Mouse (Mus musculus): ENCODE data around the gene Stk39. TPM values are rescaled to one million over a fixed set of nuclear protein-coding genes. Genes with fewer than 3 reads are reported as not detected.

Stk39 gene
- polyA plus RNA-seq, 1 experiment from 2014 or later: 4.5 TPM

GRCm38 (mm10) chr2:68432834-68433233 is 39.2 kb downstream of the Stk39 start:
- no peak for ATAC-seq
- Histone ChIP-seq H3K9ac (ENCODE audit: low read depth, low read length) (no peak overlapping the region), H3K36me3 (ENCODE audit: control insufficient read depth, insufficient read depth, low read length) (no peaks in the 10 kb centered on the region), H3K9me3 (ENCODE audit: control insufficient read depth, low read length) (no peaks in the 10 kb centered on the region), H3K27me3 (replicated peaks; ENCODE audit: control insufficient read depth, insufficient read depth, low read length) (no peaks in the 10 kb centered on the region), H3K4me3 (ENCODE audit: low read length) (no peak overlapping the region), H3K27ac (ENCODE audit: low read length) (0 out of 2 replicates have a peak overlapping the region, but pooled peaks have one; percentile 7), H3K4me2 (ENCODE audit: low read depth, low read length) (no peak overlapping the region), H3K4me1 (ENCODE audit: control insufficient read depth, insufficient read depth, low read length) (peaks cover 28% of the 10 kb centered on the region)
- 53% methylated on average over 4 of the region's 4 CpGs for WGBS

DNA sequence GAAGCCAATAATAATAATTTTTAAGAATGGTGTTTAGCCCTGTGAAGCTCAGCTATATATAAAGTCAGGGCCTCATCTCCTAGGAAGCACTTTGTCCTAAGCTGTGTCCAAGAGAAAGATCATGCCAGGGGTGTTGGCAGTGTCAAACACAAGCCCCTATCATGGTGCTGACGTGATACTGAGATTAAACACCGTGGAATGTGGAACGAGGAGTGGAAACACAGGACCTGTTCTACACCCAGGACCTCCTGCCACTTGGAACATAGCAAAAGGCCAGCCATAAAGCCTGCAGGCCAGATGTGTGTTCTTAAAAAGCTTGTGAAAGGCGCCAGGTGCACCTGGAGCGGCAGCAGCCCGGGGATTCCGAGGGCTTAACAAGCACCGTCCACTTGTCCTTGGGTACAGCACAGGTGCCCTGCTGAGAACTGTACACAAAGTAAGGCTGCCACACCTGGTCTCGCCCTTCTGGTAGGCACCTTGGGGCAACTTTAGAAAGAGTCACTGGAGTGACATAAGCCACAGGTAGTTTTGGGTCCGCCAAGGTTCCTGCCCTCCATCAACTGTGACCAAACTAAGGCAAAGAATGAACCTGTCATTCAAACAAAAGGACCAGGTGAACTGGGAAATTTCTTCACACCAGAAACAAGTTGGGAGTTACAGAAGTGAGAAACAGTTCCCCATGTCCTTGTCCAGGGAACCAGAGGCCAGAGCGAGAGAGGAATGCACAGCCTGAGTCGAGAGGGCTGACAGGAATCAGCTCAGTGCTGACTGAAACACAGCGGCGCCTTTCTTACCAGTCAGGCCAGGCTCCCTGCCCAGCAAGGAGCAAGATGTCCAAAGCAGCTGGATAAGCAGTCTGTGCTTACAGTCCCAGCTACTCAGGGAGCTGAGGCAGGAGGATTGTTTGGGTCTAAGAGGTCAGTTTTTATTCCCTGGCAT is 40.8 kb downstream of the Stk39 start:
- Histone ChIP-seq H3K4me1 (ENCODE audit: control insufficient read depth, insufficient read depth, low read length) (peaks cover 23% of the 10 kb centered on the region), H3K9me3 (ENCODE audit: control insufficient read depth, low read length) (no peaks in the 10 kb centered on the region), H3K36me3 (ENCODE audit: control insufficient read depth, insufficient read depth, low read length) (no peaks in the 10 kb centered on the region), H3K4me3 (ENCODE audit: low read length) (no peak overlapping the region), H3K9ac (ENCODE audit: low read depth, low read length) (no peak overlapping the region), H3K27ac (ENCODE audit: low read length) (0 out of 2 replicates have a peak overlapping the region, but pooled peaks have one; percentile 12), H3K27me3 (replicated peaks; ENCODE audit: control insufficient read depth, insufficient read depth, low read length) (no peaks in the 10 kb centered on the region), H3K4me2 (ENCODE audit: low read depth, low read length) (no peak overlapping the region)
- WGBS: 73% methylated on average over 14 of the region's 14 CpGs
- peak; percentile 52 for ATAC-seq

- WGBS: 70% methylated on average over 5 of the region's 5 CpGs
- peaks cover 17% of the 10 kb centered on the region for H3K4me1 ChIP-seq (ENCODE audit: control insufficient read depth, insufficient read depth, low read length)
- no peaks in the 10 kb centered on the region for H3K9me3 ChIP-seq (ENCODE audit: control insufficient read depth, low read length)
- no peak overlapping the region for H3K27ac ChIP-seq (ENCODE audit: low read length)
- no peak overlapping the region for H3K4me3 ChIP-seq (ENCODE audit: low read length)
- H3K36me3 ChIP-seq (ENCODE audit: control insufficient read depth, insufficient read depth, low read length): no peaks in the 10 kb centered on the region
- no peaks in the 10 kb centered on the region for H3K27me3 ChIP-seq (replicated peaks; ENCODE audit: control insufficient read depth, insufficient read depth, low read length)
- peak; percentile 39; the same call in 1 of the 2 replicates for ATAC-seq
- H3K4me2 ChIP-seq (ENCODE audit: low read depth, low read length): no peak overlapping the region
- H3K9ac ChIP-seq (ENCODE audit: low read depth, low read length): no peak overlapping the region
These were observed 41.6 kb downstream of the Stk39 start for GRCm38 (mm10) chr2:68430493-68430892.

- Histone ChIP-seq H3K27me3 (replicated peaks; ENCODE audit: control insufficient read depth, insufficient read depth, low read length) (no peaks in the 10 kb centered on the region), H3K27ac (ENCODE audit: low read length) (no peak overlapping the region), H3K9ac (ENCODE audit: low read depth, low read length) (no peak overlapping the region), H3K4me2 (ENCODE audit: low read depth, low read length) (no peak overlapping the region), H3K4me1 (ENCODE audit: control insufficient read depth, insufficient read depth, low read length) (peaks cover 16% of the 10 kb centered on the region), H3K4me3 (ENCODE audit: low read length) (no peak overlapping the region), H3K36me3 (ENCODE audit: control insufficient read depth, insufficient read depth, low read length) (no peaks in the 10 kb centered on the region), H3K9me3 (ENCODE audit: control insufficient read depth, low read length) (no peaks in the 10 kb centered on the region)
- ATAC-seq: no peak
- WGBS: 81% methylated on average over 4 of the region's 4 CpGs
These were observed 42.6 kb downstream of the Stk39 start for GRCm38 (mm10) chr2:68429436-68429835.

- H3K36me3 ChIP-seq (ENCODE audit: control insufficient read depth, insufficient read depth, low read length): no peaks in the 10 kb centered on the region
- no peak overlapping the region for H3K4me3 ChIP-seq (ENCODE audit: low read length)
- H3K27ac ChIP-seq (ENCODE audit: low read length): no peak overlapping the region
- H3K9ac ChIP-seq (ENCODE audit: low read depth, low read length): no peak overlapping the region
- 65% methylated on average over 5 of the region's 5 CpGs for WGBS
- peaks cover 16% of the 10 kb centered on the region for H3K4me1 ChIP-seq (ENCODE audit: control insufficient read depth, insufficient read depth, low read length)
- H3K4me2 ChIP-seq (ENCODE audit: low read depth, low read length): no peak overlapping the region
- no peaks in the 10 kb centered on the region for H3K27me3 ChIP-seq (replicated peaks; ENCODE audit: control insufficient read depth, insufficient read depth, low read length)
- no peaks in the 10 kb centered on the region for H3K9me3 ChIP-seq (ENCODE audit: control insufficient read depth, low read length)
- no peak for ATAC-seq
These were observed 45.0 kb downstream of the Stk39 start for GRCm38 (mm10) chr2:68426977-68427577.

GRCm38 (mm10) chr2:68426074-68426473 is 46.0 kb downstream of the Stk39 start:
- no peak overlapping the region for H3K9ac ChIP-seq (ENCODE audit: low read depth, low read length)
- no peaks in the 10 kb centered on the region for H3K36me3 ChIP-seq (ENCODE audit: control insufficient read depth, insufficient read depth, low read length)
- WGBS: 72% methylated on average over 4 of the region's 4 CpGs
- peaks cover 18% of the 10 kb centered on the region for H3K4me1 ChIP-seq (ENCODE audit: control insufficient read depth, insufficient read depth, low read length)
- no peak overlapping the region for H3K27ac ChIP-seq (ENCODE audit: low read length)
- ATAC-seq: peak; percentile 62
- no peak overlapping the region for H3K4me3 ChIP-seq (ENCODE audit: low read length)
- no peaks in the 10 kb centered on the region for H3K9me3 ChIP-seq (ENCODE audit: control insufficient read depth, low read length)
- H3K4me2 ChIP-seq (ENCODE audit: low read depth, low read length): no peak overlapping the region
- H3K27me3 ChIP-seq (replicated peaks; ENCODE audit: control insufficient read depth, insufficient read depth, low read length): no peaks in the 10 kb centered on the region

GRCm38 (mm10) chr2:68421002-68421401 is 51.1 kb downstream of the Stk39 start:
- H3K9me3 ChIP-seq (ENCODE audit: control insufficient read depth, low read length): no peaks in the 10 kb centered on the region
- H3K4me1 ChIP-seq (ENCODE audit: control insufficient read depth, insufficient read depth, low read length): peaks cover 14% of the 10 kb centered on the region
- H3K9ac ChIP-seq (ENCODE audit: low read depth, low read length): peak overlapping the region; percentile 43; the same call in 1 of the 2 replicates
- no peaks in the 10 kb centered on the region for H3K27me3 ChIP-seq (replicated peaks; ENCODE audit: control insufficient read depth, insufficient read depth, low read length)
- 31% methylated on average over 6 of the region's 6 CpGs for whole genome bisulfite sequencing
- peak overlapping the region; percentile 22; the same call in 1 of the 2 replicates for H3K4me2 ChIP-seq (ENCODE audit: low read depth, low read length)
- no peak overlapping the region; the same call in 1 of the 2 replicates for H3K4me3 ChIP-seq (ENCODE audit: low read length)
- peak; percentile 93 for ATAC-seq
- no peaks in the 10 kb centered on the region for H3K36me3 ChIP-seq (ENCODE audit: control insufficient read depth, insufficient read depth, low read length)
- H3K27ac ChIP-seq (ENCODE audit: low read length): peak overlapping the region; percentile 72

GRCm38 (mm10) chr2:68420223-68420622 is 51.8 kb downstream of the Stk39 start:
- Histone ChIP-seq H3K4me1 (ENCODE audit: control insufficient read depth, insufficient read depth, low read length) (peaks cover 12% of the 10 kb centered on the region), H3K36me3 (ENCODE audit: control insufficient read depth, insufficient read depth, low read length) (no peaks in the 10 kb centered on the region), H3K27me3 (replicated peaks; ENCODE audit: control insufficient read depth, insufficient read depth, low read length) (no peaks in the 10 kb centered on the region), H3K4me2 (ENCODE audit: low read depth, low read length) (no peak overlapping the region), H3K27ac (ENCODE audit: low read length) (no peak overlapping the region), H3K9ac (ENCODE audit: low read depth, low read length) (no peak overlapping the region), H3K9me3 (ENCODE audit: control insufficient read depth, low read length) (no peaks in the 10 kb centered on the region), H3K4me3 (ENCODE audit: low read length) (no peak overlapping the region)
- WGBS: 71% methylated on average over 6 of the region's 6 CpGs
- ATAC-seq: no peak

DNA sequence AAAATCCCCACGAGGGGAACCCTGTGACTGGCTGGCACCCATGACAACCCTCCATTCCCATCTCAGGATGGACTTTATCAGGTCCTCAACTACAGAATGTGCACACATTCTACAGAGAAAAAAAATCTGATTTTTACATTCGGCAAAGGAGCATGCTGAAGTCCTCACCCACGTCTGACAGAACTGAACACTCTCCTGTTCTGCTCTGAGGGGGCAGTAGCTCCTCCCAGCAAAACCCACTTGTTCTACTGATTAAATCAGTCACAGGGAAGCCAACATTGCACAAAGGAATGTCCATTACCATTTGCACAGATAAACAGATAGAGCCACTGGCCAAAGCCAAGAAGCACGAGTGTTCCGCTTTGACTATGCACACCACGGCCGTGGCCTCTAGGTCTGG is 52.3 kb downstream of the Stk39 start:
- 71% methylated on average over 7 of the region's 7 CpGs for WGBS
- H3K4me1 ChIP-seq (ENCODE audit: control insufficient read depth, insufficient read depth, low read length): peaks cover 12% of the 10 kb centered on the region
- no peak overlapping the region for H3K4me3 ChIP-seq (ENCODE audit: low read length)
- no peaks in the 10 kb centered on the region for H3K9me3 ChIP-seq (ENCODE audit: control insufficient read depth, low read length)
- no peak overlapping the region for H3K4me2 ChIP-seq (ENCODE audit: low read depth, low read length)
- no peaks in the 10 kb centered on the region for H3K36me3 ChIP-seq (ENCODE audit: control insufficient read depth, insufficient read depth, low read length)
- no peaks in the 10 kb centered on the region for H3K27me3 ChIP-seq (replicated peaks; ENCODE audit: control insufficient read depth, insufficient read depth, low read length)
- no peak overlapping the region for H3K9ac ChIP-seq (ENCODE audit: low read depth, low read length)
- ATAC-seq: no peak
- no peak overlapping the region for H3K27ac ChIP-seq (ENCODE audit: low read length)

Measured in intestine, embryonic 16.5 days (tissue).